ENCODE assay signal across 8 mouse cellular contexts in genomic region chr14:30716953-30717285, GRCm38 (mm10). TPM values are rescaled to one million over a fixed set of nuclear protein-coding genes. Genes with fewer than 3 reads are reported as not detected.
DNase-seq lines count a peak whose midpoint lies in the region; ATAC-seq lines count a peak whose summit lies in the region.

No protein-coding gene starts in this region.

- peak overlapping the region; percentile 71; the same call in 1 of the 2 replicates for H3K9ac ChIP-seq in lung, embryonic 15.5 days
- H3K9ac ChIP-seq in hindbrain, embryonic 13.5 days = peak overlapping the region; percentile 89
- peak overlapping the region; percentile 71 for H3K9ac ChIP-seq in liver, embryonic 15.5 days

- WGBS in lung, embryonic 15.5 days = 6% methylated on average over 7 of the region's 7 CpGs
- WGBS in hindbrain, embryonic 13.5 days = 5% methylated on average over 7 of the region's 7 CpGs
- 7% methylated on average over 7 of the region's 7 CpGs for WGBS in liver, embryonic 15.5 days (ENCODE audit: insufficient replicate concordance)

- no peak for ATAC-seq in lung, embryonic 15.5 days (ENCODE audit: borderline replicate concordance, extremely low read depth, low FRiP score, low TSS enrichment)
- no peak for ATAC-seq in hindbrain, embryonic 13.5 days (ENCODE audit: low FRiP score)
- 0 out of 2 replicates have a peak, but pooled peaks have one; percentile 22 for ATAC-seq in liver, embryonic 15.5 days (ENCODE audit: insufficient read depth)
- ATAC-seq in frontal cortex, adult (ENCODE audit: low TSS enrichment) = no peak

- H3K27me3 ChIP-seq in lung, embryonic 15.5 days = peaks cover 17% of the 10 kb centered on the region
- H3K27me3 ChIP-seq in hindbrain, embryonic 13.5 days = 0 out of 2 replicates have a peak, but pooled peaks cover 6% of the 10 kb centered on the region
- H3K27me3 ChIP-seq in liver, embryonic 15.5 days = peaks cover 15% of the 10 kb centered on the region

- peak overlapping the region; percentile 68 for H3K4me3 ChIP-seq in lung, embryonic 15.5 days
- peak overlapping the region; percentile 90 for H3K4me3 ChIP-seq in hindbrain, embryonic 13.5 days
- peak overlapping the region; percentile 91 for H3K4me3 ChIP-seq in liver, embryonic 15.5 days (replicated peaks)

- no peak overlapping the region for H3K27ac ChIP-seq in lung, embryonic 15.5 days
- H3K27ac ChIP-seq in hindbrain, embryonic 13.5 days = peak overlapping the region; percentile 97; the same call in 1 of the 2 replicates
- peak overlapping the region; percentile 89; the same call in 1 of the 2 replicates for H3K27ac ChIP-seq in liver, embryonic 15.5 days (replicated peaks)

- no peaks in the 10 kb centered on the region for H3K36me3 ChIP-seq in lung, embryonic 15.5 days
- H3K36me3 ChIP-seq in hindbrain, embryonic 13.5 days = no peaks in the 10 kb centered on the region
- H3K36me3 ChIP-seq in liver, embryonic 15.5 days (replicated peaks) = no peaks in the 10 kb centered on the region

- H3K4me2 ChIP-seq in lung, embryonic 15.5 days = peak overlapping the region; percentile 94
- H3K4me2 ChIP-seq in hindbrain, embryonic 13.5 days = peak overlapping the region; percentile 75
- peak overlapping the region; percentile 99 for H3K4me2 ChIP-seq in liver, embryonic 15.5 days

- no peaks in the 10 kb centered on the region for H3K9me3 ChIP-seq in lung, embryonic 15.5 days
- H3K9me3 ChIP-seq in hindbrain, embryonic 13.5 days = no peaks in the 10 kb centered on the region
- H3K9me3 ChIP-seq in liver, embryonic 15.5 days (replicated peaks) = no peaks in the 10 kb centered on the region

- peaks cover 13% of the 10 kb centered on the region; the same call in 1 of the 2 replicates for H3K4me1 ChIP-seq in lung, embryonic 15.5 days
- H3K4me1 ChIP-seq in hindbrain, embryonic 13.5 days (replicated peaks) = peaks cover 21% of the 10 kb centered on the region
- peaks cover 33% of the 10 kb centered on the region for H3K4me1 ChIP-seq in liver, embryonic 15.5 days (replicated peaks)

- no peak for DNase-seq in lung, postnatal 4 days
- peak; percentile 17 for DNase-seq in c-Kit-negative CD71-positive TER-119-positive erythroid progenitor cells, embryonic 14.5 days (ENCODE audit: low read depth, low spot score)
- peak; percentile 31 for DNase-seq in retina, embryonic 14.5 days (ENCODE audit: low spot score)
- no peak for DNase-seq in right cerebral cortex, postnatal 36 days (ENCODE audit: low spot score in 2 of 2)

RNA-seq across cellular contexts. Expression of gene Sfmbt1, which starts 2.3 kb away (rescaled TPM):
- 11.7 and 12.7 TPM in 2 replicates for polyA plus RNA-seq in lung, embryonic 15.5 days (2015; fragmentation: Nextera tagmentation; extraction: Ambion mirVana)
- 17.6 and 19.1 TPM in 2 replicates for polyA plus RNA-seq in hindbrain, embryonic 13.5 days (2015; fragmentation: Nextera tagmentation; extraction: Ambion mirVana)
- polyA plus RNA-seq in liver, embryonic 15.5 days (2015; fragmentation: Nextera tagmentation; extraction: Ambion mirVana) = 12.5 and 12.8 TPM in 2 replicates

Comparison
In these comparisons a context has a peak if more than half of its experiments do, and no peak if none do; other contexts are left out.
1. DNase-seq: peak in c-Kit-negative CD71-positive TER-119-positive erythroid progenitor cells, embryonic 14.5 days (single experiment) and retina, embryonic 14.5 days (single experiment); none in lung, postnatal 4 days (0 of 2) and right cerebral cortex, postnatal 36 days (0 of 2).
2. Peak in every context shown above with its lines, with median percentiles within 50 percentile points of each other: H3K4me2 ChIP-seq, H3K4me3 ChIP-seq and H3K9ac ChIP-seq.